Mouse (Mus musculus) forebrain, embryonic 12.5 days (tissue): ENCODE results near the gene Mterf1a. TPM values are rescaled to one million over a fixed set of nuclear protein-coding genes. Genes with fewer than 3 reads are reported as not detected.
"Not testable (repeated sequence)": the region's sequence is repeated elsewhere in the genome, so short reads cannot be mapped to it uniquely, and the experiment has no call there.

ENCODE experiments used
- ATAC-seq: fragments of 200-750 bp; cut with Nextera tagmentation; 2 replicates; pipeline ENCODE4 v1.8.0; 2017; ENCODE audit warnings: moderate TSS enrichment; ENCODE audit not compliant: low FRiP score
- H3K27ac ChIP-seq: fragments of 300-500 bp; sonication (generic); 2 replicates; pipeline ENCODE4 v1.5.1; 2016; ENCODE audit warnings: mild to moderate bottlenecking
- H3K27me3 ChIP-seq: fragments of 300-500 bp; sonication (generic); 2 replicates; pipeline ENCODE4 v1.6.1; 2016; ENCODE audit warnings: mild to moderate bottlenecking
- H3K36me3 ChIP-seq: fragments of 300-500 bp; sonication (generic); replicated peaks from 2 replicates; pipeline ENCODE4 v1.6.1; 2016; ENCODE audit warnings: mild to moderate bottlenecking
- H3K4me1 ChIP-seq: fragments of 300-500 bp; sonication (generic); 2 replicates; pipeline ENCODE4 v1.6.1; 2016
- H3K4me2 ChIP-seq: fragments of 300-500 bp; sonication (generic); 2 replicates; pipeline ENCODE4 v1.6.1; 2016; ENCODE audit warnings: mild to moderate bottlenecking, moderate library complexity
- H3K4me3 ChIP-seq: fragments of 300-500 bp; sonication (generic); replicated peaks from 2 replicates; pipeline ENCODE4 v1.5.1; 2016; ENCODE audit warnings: mild to moderate bottlenecking
- H3K9ac ChIP-seq: fragments of 300-500 bp; sonication (generic); 2 replicates; pipeline ENCODE4 v1.6.1; 2016; ENCODE audit warnings: mild to moderate bottlenecking
- H3K9me3 ChIP-seq: fragments of 300-500 bp; sonication (generic); 2 replicates; pipeline ENCODE4 v1.6.1; 2016
- WGBS: fragments of 180-500 bp; shearing (Covaris S2); methylation state at CpG from one replicate; pipeline ENCODE4 v1.1.7; 2016; 5-methylcytosine and 5-hydroxymethylcytosine counted together
- polyA plus RNA-seq: library from polyadenylated mRNA; unstranded; fragments of >200 nt; fragmentation: Nextera tagmentation; extraction: Ambion mirVana; gene quantifications from 2 replicates; pipeline ENCODE4 v1.2.1, GENCODE M21; 2016

The Mterf1a gene
- polyA plus RNA-seq, result 9.3 and 12.5 TPM in 2 replicates

- H3K9ac ChIP-seq, result peak within 1 kb of the TSS; percentile 55
- H3K4me1 ChIP-seq, result not testable (repeated sequence)
Measured at GRCm38 (mm10) chr5:3893459-3894293, at the start of gene Mterf1a. Gene Mterf1a, minus strand, starts transcription at chr5:3893933.

GRCm38 (mm10) chr5:3943169-3943568, 49.4 kb upstream of the Mterf1a start:
- peaks cover 31% of the 10 kb centered on the region for H3K36me3 ChIP-seq
- not testable (repeated sequence) for H3K4me1 ChIP-seq, H3K27ac ChIP-seq, H3K4me3 ChIP-seq, H3K9ac ChIP-seq, H3K4me2 ChIP-seq, ATAC-seq, H3K27me3 ChIP-seq, H3K9me3 ChIP-seq
- 46% methylated on average over 4 of the region's 4 CpGs for WGBS

More at GRCm38 (mm10) chr5:3893459-3894293, at the start of gene Mterf1a:
- under 1% methylated on average over 10 of the region's 47 CpGs for WGBS
- not testable (repeated sequence) for H3K9me3 ChIP-seq, H3K27ac ChIP-seq, H3K36me3 ChIP-seq, H3K27me3 ChIP-seq
- peak within 1 kb of the TSS; percentile 41 for H3K4me3 ChIP-seq
- ATAC-seq, result peak; percentile 100
- H3K4me2 ChIP-seq, result peak within 1 kb of the TSS; percentile 66

- Histone ChIP-seq H3K9me3 (no peaks in the 10 kb centered on the region), H3K4me1 (no peaks in the 10 kb centered on the region), H3K27ac (no peak overlapping the region), H3K4me2 (no peak overlapping the region), H3K36me3 (peaks cover 31% of the 10 kb centered on the region), H3K4me3 (no peak overlapping the region), H3K9ac (no peak overlapping the region), H3K27me3 (no peaks in the 10 kb centered on the region)
- no peak for ATAC-seq
- WGBS, result 98% methylated on average over 2 of the region's 2 CpGs
Measured at GRCm38 (mm10) chr5:3941240-3941639, 47.5 kb upstream of the Mterf1a start.

GRCm38 (mm10) chr5:3939335-3939734, 45.6 kb upstream of the Mterf1a start:
- Histone ChIP-seq H3K36me3 (peaks cover 31% of the 10 kb centered on the region), H3K4me1 (no peaks in the 10 kb centered on the region), H3K9ac (no peak overlapping the region), H3K4me2 (no peak overlapping the region), H3K27ac (no peak overlapping the region), H3K4me3 (no peak overlapping the region), H3K27me3 (no peaks in the 10 kb centered on the region), H3K9me3 (no peaks in the 10 kb centered on the region)
- WGBS, result 96% methylated on average over 5 of the region's 5 CpGs
- ATAC-seq, result no peak

GRCm38 (mm10) chr5:3938905-3939304, 45.2 kb upstream of the Mterf1a start:
- Histone ChIP-seq H3K9ac (no peak overlapping the region), H3K4me2 (no peak overlapping the region), H3K27me3 (no peaks in the 10 kb centered on the region), H3K27ac (no peak overlapping the region), H3K4me1 (no peaks in the 10 kb centered on the region), H3K36me3 (peaks cover 31% of the 10 kb centered on the region), H3K9me3 (no peaks in the 10 kb centered on the region), H3K4me3 (no peak overlapping the region)
- ATAC-seq, result no peak
- WGBS, result 98% methylated on average over 3 of the region's 3 CpGs

GRCm38 (mm10) chr5:3935778-3936554, 42.2 kb upstream of the Mterf1a start:
- no peaks in the 10 kb centered on the region for H3K9me3 ChIP-seq
- peaks cover 25% of the 10 kb centered on the region for H3K36me3 ChIP-seq
- 85% methylated on average over 8 of the region's 8 CpGs for WGBS
- no peak overlapping the region for H3K4me3 ChIP-seq
- H3K9ac ChIP-seq, result no peak overlapping the region
- no peak for ATAC-seq
- no peaks in the 10 kb centered on the region for H3K27me3 ChIP-seq
- H3K4me1 ChIP-seq, result peaks cover 8% of the 10 kb centered on the region
- no peak overlapping the region for H3K4me2 ChIP-seq
- no peak overlapping the region for H3K27ac ChIP-seq

- H3K27me3 ChIP-seq, result no peaks in the 10 kb centered on the region
- ATAC-seq, result no peak
- H3K4me2 ChIP-seq, result no peak overlapping the region
- H3K4me3 ChIP-seq, result no peak overlapping the region
- H3K27ac ChIP-seq, result no peak overlapping the region
- H3K36me3 ChIP-seq, result peaks cover 23% of the 10 kb centered on the region
- no peaks in the 10 kb centered on the region for H3K9me3 ChIP-seq
- H3K9ac ChIP-seq, result no peak overlapping the region
- H3K4me1 ChIP-seq, result peaks cover 15% of the 10 kb centered on the region
- WGBS, result 93% methylated on average over 5 of the region's 5 CpGs
Measured at GRCm38 (mm10) chr5:3935266-3935665, 41.5 kb upstream of the Mterf1a start.

- no peak for ATAC-seq
- no peaks in the 10 kb centered on the region for H3K9me3 ChIP-seq
- H3K27me3 ChIP-seq, result no peaks in the 10 kb centered on the region
- H3K4me2 ChIP-seq, result no peak overlapping the region
- H3K27ac ChIP-seq, result no peak overlapping the region
- 99% methylated on average over 3 of the region's 3 CpGs for WGBS
- H3K4me3 ChIP-seq, result no peak overlapping the region
- H3K36me3 ChIP-seq, result peaks cover 6% of the 10 kb centered on the region; the same call in 1 of the 2 replicates
- peaks cover 24% of the 10 kb centered on the region for H3K4me1 ChIP-seq
- H3K9ac ChIP-seq, result no peak overlapping the region
Measured at GRCm38 (mm10) chr5:3933551-3933950, 39.8 kb upstream of the Mterf1a start.

GRCm38 (mm10) chr5:3931636-3932035, 37.9 kb upstream of the Mterf1a start:
- Histone ChIP-seq H3K4me2 (no peak overlapping the region), H3K4me1 (peaks cover 26% of the 10 kb centered on the region), H3K9me3 (no peaks in the 10 kb centered on the region), H3K9ac (no peak overlapping the region), H3K36me3 (0 out of 2 replicates have a peak, but pooled peaks cover 5% of the 10 kb centered on the region), H3K4me3 (no peak overlapping the region), H3K27ac (no peak overlapping the region), H3K27me3 (no peaks in the 10 kb centered on the region)
- WGBS, result 92% methylated on average over 3 of the region's 3 CpGs
- no peak for ATAC-seq

- Histone ChIP-seq H3K36me3 (0 out of 2 replicates have a peak, but pooled peaks cover 5% of the 10 kb centered on the region), H3K27me3 (no peaks in the 10 kb centered on the region), H3K4me2 (peak overlapping the region; percentile 68), H3K9ac (no peak overlapping the region; the same call in 1 of the 2 replicates), H3K9me3 (no peaks in the 10 kb centered on the region), H3K27ac (no peak overlapping the region), H3K4me3 (peak overlapping the region; percentile 94; the same call in 1 of the 2 replicates), H3K4me1 (peaks cover 29% of the 10 kb centered on the region)
- WGBS, result 52% methylated on average over 5 of the region's 5 CpGs
- no peak for ATAC-seq
Measured at GRCm38 (mm10) chr5:3930760-3931159, 37.0 kb upstream of the Mterf1a start.

GRCm38 (mm10) chr5:3928690-3929046, 34.9 kb upstream of the Mterf1a start:
- Histone ChIP-seq H3K4me2 (peak overlapping the region; percentile 68), H3K36me3 (0 out of 2 replicates have a peak, but pooled peaks cover 5% of the 10 kb centered on the region), H3K27me3 (no peaks in the 10 kb centered on the region), H3K4me1 (peaks cover 29% of the 10 kb centered on the region), H3K4me3 (peak overlapping the region; percentile 94), H3K27ac (peak overlapping the region; percentile 94), H3K9ac (peak overlapping the region; percentile 100), H3K9me3 (no peaks in the 10 kb centered on the region)
- ATAC-seq, result peak; percentile 69
- WGBS, result under 1% methylated on average over 12 of the region's 12 CpGs
